ENCODE assay signal across 29 mouse cellular contexts in genomic region chr6:142849326-142849725, GRCm38 (mm10). TPM values are rescaled to one million over a fixed set of nuclear protein-coding genes. Genes with fewer than 3 reads are reported as not detected.
DNase-seq lines count a peak whose midpoint lies in the region; ATAC-seq and TF ChIP-seq lines count a peak whose summit lies in the region.
"Had no signal": no experiment of that assay in that cellular context is flagged by ENCODE, and none has a peak within 500 bp of the region (broad histone marks: within the 10 kb centered on the region; RNA-seq: fewer than 3 reads in every experiment).

No protein-coding gene starts in this region.

- no peak overlapping the region for H3K27ac ChIP-seq in heart, embryonic 12.5 days (ENCODE audit: poor library complexity, severe bottlenecking)
- no peak overlapping the region for H3K27ac ChIP-seq in hindbrain, embryonic 11.5 days (ENCODE audit: low read depth, low read length)
- H3K27ac ChIP-seq in hindbrain, postnatal 0 days = no peak overlapping the region
- H3K27ac ChIP-seq in midbrain, embryonic 11.5 days (ENCODE audit: low read depth, low read length) = no peak overlapping the region
- H3K27ac ChIP-seq in midbrain, embryonic 15.5 days = no peak overlapping the region
- no peak overlapping the region for H3K27ac ChIP-seq in limb, embryonic 10.5 days
- H3K27ac ChIP-seq: embryonic facial prominence, embryonic 13.5 days; embryonic facial prominence, embryonic 15.5 days; forebrain, embryonic 10.5 days; forebrain, embryonic 12.5 days had no signal

- H3K4me1 ChIP-seq in heart, embryonic 12.5 days (replicated peaks) = no peaks in the 10 kb centered on the region
- no peaks in the 10 kb centered on the region for H3K4me1 ChIP-seq in hindbrain, embryonic 11.5 days (replicated peaks; ENCODE audit: control insufficient read depth, insufficient read depth, low read length)
- H3K4me1 ChIP-seq in hindbrain, postnatal 0 days (ENCODE audit: insufficient read depth, low read length) = no peaks in the 10 kb centered on the region
- H3K4me1 ChIP-seq in midbrain, embryonic 11.5 days (ENCODE audit: control insufficient read depth, insufficient read depth, low read length) = no peaks in the 10 kb centered on the region
- H3K4me1 ChIP-seq in midbrain, embryonic 15.5 days = no peaks in the 10 kb centered on the region
- no peaks in the 10 kb centered on the region; the same call in 1 of the 2 replicates for H3K4me1 ChIP-seq in limb, embryonic 10.5 days
- H3K4me1 ChIP-seq: embryonic facial prominence, embryonic 13.5 days; embryonic facial prominence, embryonic 15.5 days; forebrain, embryonic 12.5 days had no signal

- no peak overlapping the region for H3K4me3 ChIP-seq in heart, embryonic 12.5 days
- no peak overlapping the region for H3K4me3 ChIP-seq in hindbrain, embryonic 11.5 days (ENCODE audit: low read depth, low read length)
- no peak overlapping the region for H3K4me3 ChIP-seq in hindbrain, postnatal 0 days (ENCODE audit: low read length)
- H3K4me3 ChIP-seq in midbrain, embryonic 11.5 days (ENCODE audit: low read depth, low read length) = no peak overlapping the region
- H3K4me3 ChIP-seq in midbrain, embryonic 15.5 days = no peak overlapping the region
- no peak overlapping the region for H3K4me3 ChIP-seq in limb, embryonic 10.5 days
- H3K4me3 ChIP-seq: embryonic facial prominence, embryonic 13.5 days; embryonic facial prominence, embryonic 15.5 days; erythroblast, embryonic 14.5 days; forebrain, embryonic 10.5 days; forebrain, embryonic 12.5 days had no signal

- no peaks in the 10 kb centered on the region for H3K27me3 ChIP-seq in heart, embryonic 12.5 days (replicated peaks)
- H3K27me3 ChIP-seq in hindbrain, embryonic 11.5 days (ENCODE audit: control insufficient read depth, insufficient read depth, low read length) = no peaks in the 10 kb centered on the region
- H3K27me3 ChIP-seq in hindbrain, postnatal 0 days (ENCODE audit: insufficient read depth, low read length) = no peaks in the 10 kb centered on the region
- no peaks in the 10 kb centered on the region for H3K27me3 ChIP-seq in midbrain, embryonic 11.5 days (ENCODE audit: control insufficient read depth, insufficient read depth, low read length)
- no peaks in the 10 kb centered on the region for H3K27me3 ChIP-seq in midbrain, embryonic 15.5 days (replicated peaks)
- no peaks in the 10 kb centered on the region for H3K27me3 ChIP-seq in limb, embryonic 10.5 days (ENCODE audit: low read depth, poor library complexity, severe bottlenecking)
- H3K27me3 ChIP-seq: CH12.LX; embryonic facial prominence, embryonic 13.5 days; embryonic facial prominence, embryonic 15.5 days; forebrain, embryonic 12.5 days; Patski had no signal

- no peak for TF ChIP-seq CTCF in hindbrain, postnatal 0 days (IDR thresholded peaks at IDR 0.05; ENCODE audit: low read depth)

- no peaks in the 10 kb centered on the region for H3K36me3 ChIP-seq in heart, embryonic 12.5 days
- H3K36me3 ChIP-seq in hindbrain, embryonic 11.5 days (ENCODE audit: control insufficient read depth, insufficient read depth, low read length) = no peaks in the 10 kb centered on the region
- H3K36me3 ChIP-seq in hindbrain, postnatal 0 days (ENCODE audit: insufficient read depth, low read length) = no peaks in the 10 kb centered on the region
- no peaks in the 10 kb centered on the region for H3K36me3 ChIP-seq in midbrain, embryonic 11.5 days (ENCODE audit: control insufficient read depth, insufficient read depth, low read length)
- H3K36me3 ChIP-seq in midbrain, embryonic 15.5 days (replicated peaks) = no peaks in the 10 kb centered on the region
- no peaks in the 10 kb centered on the region for H3K36me3 ChIP-seq in limb, embryonic 10.5 days
- H3K36me3 ChIP-seq: embryonic facial prominence, embryonic 13.5 days; embryonic facial prominence, embryonic 15.5 days; forebrain, embryonic 10.5 days; forebrain, embryonic 12.5 days; G1E had no signal

- no peak overlapping the region for H3K4me2 ChIP-seq in heart, embryonic 12.5 days
- H3K4me2 ChIP-seq in hindbrain, embryonic 11.5 days (replicated peaks; ENCODE audit: low read depth, low read length) = no peak overlapping the region
- no peak overlapping the region for H3K4me2 ChIP-seq in hindbrain, postnatal 0 days (ENCODE audit: low read depth, low read length)
- no peak overlapping the region for H3K4me2 ChIP-seq in midbrain, embryonic 11.5 days
- H3K4me2 ChIP-seq in midbrain, embryonic 15.5 days = no peak overlapping the region
- H3K4me2 ChIP-seq: embryonic facial prominence, embryonic 13.5 days; embryonic facial prominence, embryonic 15.5 days; forebrain, embryonic 12.5 days had no signal

- 30% methylated on average over 5 of the region's 5 CpGs for WGBS in heart, embryonic 12.5 days
- 58% methylated on average over 5 of the region's 5 CpGs for WGBS in hindbrain, embryonic 11.5 days
- 62% methylated on average over 5 of the region's 5 CpGs for WGBS in hindbrain, postnatal 0 days
- 73% methylated on average over 5 of the region's 5 CpGs for WGBS in midbrain, embryonic 11.5 days
- WGBS in midbrain, embryonic 15.5 days = 70% methylated on average over 5 of the region's 5 CpGs
- WGBS in limb, embryonic 10.5 days = 57% methylated on average over 5 of the region's 5 CpGs

- DNase-seq in heart, adult 11 months = peak; percentile 59
- no peak for DNase-seq in hindbrain, embryonic 11.5 days (ENCODE audit: low spot score)
- DNase-seq in hindbrain, postnatal 0 days (ENCODE audit: low spot score) = no peak
- DNase-seq in midbrain, embryonic 11.5 days (ENCODE audit: low spot score, missing footprints) = peak; percentile 53
- peak; percentile 18 for DNase-seq in limb, embryonic 10.5 days (ENCODE audit: low spot score)
- DNase-seq: adrenal gland, adult 8-10 months; adrenal gland, postnatal 14 days; adrenal gland, postnatal 36 days; B cell, adult 2 months; cerebellum, adult 11-12 months; cerebellum, adult 2 months; cerebellum, adult 9-10 months; cerebellum, postnatal 10 days; cerebellum, postnatal 25 days had no signal

- ATAC-seq in heart, embryonic 12.5 days (ENCODE audit: insufficient number of reproducible peaks, low FRiP score) = no peak
- ATAC-seq in hindbrain, embryonic 11.5 days (ENCODE audit: low FRiP score) = 0 out of 2 replicates have a peak, but pooled peaks have one; percentile 33
- no peak for ATAC-seq in hindbrain, postnatal 0 days
- ATAC-seq in midbrain, embryonic 11.5 days (ENCODE audit: low FRiP score) = no peak
- no peak for ATAC-seq in midbrain, embryonic 15.5 days (replicated peaks)
- ATAC-seq: activated CD4-positive, CD25-positive, alpha-beta regulatory T cell, adult 4 months; CD4-positive, CD25-positive, alpha-beta regulatory T cell, adult 4 months; forebrain, embryonic 14.5 days; Patski had no signal

- H3K9ac ChIP-seq in heart, embryonic 12.5 days = no peak overlapping the region
- H3K9ac ChIP-seq in hindbrain, embryonic 11.5 days (ENCODE audit: low read depth, low read length) = no peak overlapping the region
- H3K9ac ChIP-seq in hindbrain, postnatal 0 days (replicated peaks; ENCODE audit: low read length) = no peak overlapping the region
- H3K9ac ChIP-seq in midbrain, embryonic 11.5 days (ENCODE audit: low read length) = no peak overlapping the region
- no peak overlapping the region for H3K9ac ChIP-seq in midbrain, embryonic 15.5 days
- H3K9ac ChIP-seq: embryonic facial prominence, embryonic 13.5 days; embryonic facial prominence, embryonic 15.5 days; forebrain, embryonic 12.5 days had no signal

- no peaks in the 10 kb centered on the region for H3K9me3 ChIP-seq in heart, embryonic 12.5 days (replicated peaks)
- no peaks in the 10 kb centered on the region for H3K9me3 ChIP-seq in hindbrain, embryonic 11.5 days (ENCODE audit: control insufficient read depth, low read length)
- H3K9me3 ChIP-seq in hindbrain, postnatal 0 days (ENCODE audit: low read length) = no peaks in the 10 kb centered on the region
- H3K9me3 ChIP-seq in midbrain, embryonic 11.5 days (ENCODE audit: control insufficient read depth, low read length) = no peaks in the 10 kb centered on the region
- H3K9me3 ChIP-seq in midbrain, embryonic 15.5 days = no peaks in the 10 kb centered on the region
- no peaks in the 10 kb centered on the region for H3K9me3 ChIP-seq in limb, embryonic 10.5 days (replicated peaks)
- H3K9me3 ChIP-seq: embryonic facial prominence, embryonic 13.5 days; embryonic facial prominence, embryonic 15.5 days; forebrain, embryonic 10.5 days; forebrain, embryonic 12.5 days; G1E had no signal

RNA-seq across cellular contexts. Expression of gene Sult6b2, which starts 45.0 kb away (rescaled TPM):
- polyA plus RNA-seq in heart, embryonic 12.5 days (2016; fragmentation: Nextera tagmentation; extraction: Ambion mirVana) = 0.08 and 0.21 TPM in 2 replicates
- 0.08 TPM in 1 of 2 replicates, not detected in the other for polyA plus RNA-seq in hindbrain, embryonic 11.5 days (2014; fragmentation: Nextera tagmentation; extraction: Ambion mirVana)
- not detected in 2 replicates for total RNA-seq in hindbrain, postnatal 0 days (2014; rRNA removed)
- polyA plus RNA-seq in hindbrain, postnatal 0 days (2015; fragmentation: Nextera tagmentation; extraction: Ambion mirVana) = 0.28 and 0.30 TPM in 2 replicates
- 0.14 and 0.16 TPM in 2 replicates for polyA plus RNA-seq in midbrain, embryonic 11.5 days (2014; fragmentation: Nextera tagmentation; extraction: Ambion mirVana)
- polyA plus RNA-seq in midbrain, embryonic 15.5 days (2015; fragmentation: Nextera tagmentation; extraction: Ambion mirVana) = 0.17 and 0.38 TPM in 2 replicates
- not detected in 2 replicates for polyA plus RNA-seq in limb, embryonic 10.5 days (2016; fragmentation: Nextera tagmentation; extraction: Ambion mirVana)
- total RNA-seq: adrenal gland, adult 18-20 months; adrenal gland, adult 8-10 months; adrenal gland, postnatal 14 days; adrenal gland, postnatal 36 days had no signal
- polyA plus RNA-seq: activated CD4-positive, CD25-positive, alpha-beta regulatory T cell, adult 4 months; CD4-positive, CD25-positive, alpha-beta regulatory T cell, adult 4 months; embryonic facial prominence, embryonic 11.5 days; embryonic facial prominence, embryonic 13.5 days; embryonic facial prominence, embryonic 15.5 days; erythroblast, embryonic 14.5 days; G1E had no signal

Comparison
In these comparisons a context has a peak if more than half of its experiments do, and no peak if none do; other contexts are left out.
1. DNase-seq: peak in heart, adult 11 months (single experiment), midbrain, embryonic 11.5 days (single experiment) and limb, embryonic 10.5 days (single experiment); none in hindbrain, embryonic 11.5 days (single experiment) and hindbrain, postnatal 0 days (single experiment).